Mouse (Mus musculus): ENCODE measurements around the gene Trappc10.

GRCm38 (mm10) chr10:78258142-78258675, 13.8 kb upstream of the Trappc10 start:
- no peak for TF ChIP-seq EP300 (IDR thresholded peaks at IDR 0.05; ENCODE audit: insufficient read depth, low read depth, low read length)
- no peak for TF ChIP-seq POLR2A (IDR thresholded peaks at IDR 0.05; ENCODE audit: insufficient read depth, low read length)

Measured in ES-Bruce4 (cell line).